Mouse (Mus musculus): Measurements from ENCODE around the gene Vmn2r58. TPM values are rescaled to one million over a fixed set of nuclear protein-coding genes. Genes with fewer than 3 reads are reported as not detected.

Vmn2r58 gene
- not detected in 2 replicates for polyA plus RNA-seq (2012; rRNA removed; ENCODE audit: low replicate concordance)

DNA sequence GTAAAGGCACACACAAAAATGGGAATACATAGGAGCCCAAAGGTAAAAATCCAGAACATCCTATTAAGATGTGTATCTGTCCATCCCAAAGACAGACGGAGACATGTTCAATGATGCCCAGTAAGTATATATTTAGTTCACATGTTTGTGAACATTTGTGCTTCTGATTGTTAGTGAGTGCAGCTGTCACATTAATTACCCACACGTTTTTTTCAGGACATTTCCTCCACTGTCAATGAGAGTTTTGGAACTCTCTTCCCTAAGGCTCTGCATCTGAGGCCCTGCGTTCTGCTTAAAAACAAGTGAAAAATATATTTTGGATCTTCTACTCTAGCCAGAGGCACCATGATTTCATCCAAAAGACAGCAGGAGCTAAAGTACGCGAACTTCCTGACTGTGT is at the start of gene Vmn2r58:
Gene Vmn2r58 (minus strand): TSS at position 101 of the 400 bp plus-strand sequence.

Other genes with a start within 250 kb of the Vmn2r58 start
- gene Zfp788, start 239.5 kb downstream of the Vmn2r58 start, polyA plus RNA-seq (2012; rRNA removed; ENCODE audit: low replicate concordance), result 0.35 and 1.0 TPM in 2 replicates
- not detected in 2 replicates for gene Vmn2r59, start 186.3 kb upstream of the Vmn2r58 start, polyA plus RNA-seq (2012; rRNA removed; ENCODE audit: low replicate concordance)
- gene Vmn2r60, start 235.1 kb upstream of the Vmn2r58 start, polyA plus RNA-seq (2012; rRNA removed; ENCODE audit: low replicate concordance), result not detected in 2 replicates